Mouse (Mus musculus): ENCODE results near the gene Dlx6. TPM values are rescaled to one million over a fixed set of nuclear protein-coding genes. Genes with fewer than 3 reads are reported as not detected.

The Dlx6 gene
- total RNA-seq, 2 experiments from 2014 or later: not detected

DNA sequence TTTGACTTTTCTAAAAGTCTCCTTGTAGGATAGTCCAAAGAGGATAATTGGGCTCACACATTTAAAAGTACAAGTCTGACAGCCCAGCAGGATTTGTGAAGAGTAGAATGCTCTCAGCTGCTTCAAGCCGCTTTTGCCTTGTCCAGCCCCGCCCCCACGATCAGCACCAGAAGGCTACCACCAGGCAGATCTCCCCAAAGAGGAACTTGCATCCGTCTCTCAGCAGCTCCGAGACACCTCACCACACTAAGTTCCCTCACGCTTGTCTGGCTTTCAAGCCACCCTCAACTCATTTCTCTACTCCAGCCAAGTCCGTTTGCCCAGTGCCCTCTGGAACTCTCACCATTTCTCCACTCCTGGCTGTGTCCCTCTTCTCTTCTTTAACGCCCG, 52.4 kb downstream of the Dlx6 start:
- ATAC-seq (replicated peaks; ENCODE audit: low FRiP score, poor library complexity, severe bottlenecking): no peak

DNA sequence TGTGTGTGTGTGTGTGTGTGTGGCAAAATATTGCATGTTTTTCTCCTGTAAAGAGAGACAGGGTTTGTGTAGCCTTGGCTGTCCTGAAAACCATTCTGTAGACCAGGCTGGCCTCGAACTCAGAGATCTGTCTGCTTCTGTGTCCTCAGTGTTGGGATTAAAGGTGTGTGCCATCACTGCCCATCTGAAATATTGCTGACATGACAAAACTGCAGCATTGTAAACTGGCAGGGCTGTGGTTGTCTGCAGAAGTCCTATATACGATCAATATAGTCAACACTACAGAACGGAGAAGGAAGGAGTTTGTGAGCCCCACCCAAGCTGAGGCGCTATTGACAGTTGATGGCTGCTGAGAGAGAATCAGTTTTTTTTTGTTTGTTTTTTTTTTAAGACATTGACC, 54.2 kb downstream of the Dlx6 start:
- no peak for ATAC-seq (replicated peaks; ENCODE audit: low FRiP score, poor library complexity, severe bottlenecking)

Other genes starting within 250 kb of the Dlx6 start
- gene Dlx5, start 18.8 kb downstream of the Dlx6 start, total RNA-seq (2015; ENCODE audit: low replicate concordance): not detected in 2 replicates
- gene Dlx5, start 18.8 kb downstream of the Dlx6 start, total RNA-seq (2017; ENCODE audit: low replicate concordance): not detected in 2 replicates
- 0.63 TPM in 1 of 2 replicates, not detected in the other for gene Sdhaf3, start 92.7 kb downstream of the Dlx6 start, total RNA-seq (2015; ENCODE audit: low replicate concordance)
- gene Sdhaf3, start 92.7 kb downstream of the Dlx6 start, total RNA-seq (2017; ENCODE audit: low replicate concordance): 0.70 TPM in 1 of 2 replicates, not detected in the other